Mouse (Mus musculus) adrenal gland, adult (tissue): Measurements from ENCODE around the gene Taar2.
A peak's percentile ranks its signal among the peaks of the same experiment; 100 is the strongest.

ENCODE experiments used
- DNase-seq, 2 experiments: peaks; one replicate each; pipeline ENCODE4 v3.0.0; 2022 to 2023; ENCODE audit warnings: low spot score in 1 of 2; ENCODE audit not compliant: inconsistent age in 2 of 2

Taar2 gene

DNA sequence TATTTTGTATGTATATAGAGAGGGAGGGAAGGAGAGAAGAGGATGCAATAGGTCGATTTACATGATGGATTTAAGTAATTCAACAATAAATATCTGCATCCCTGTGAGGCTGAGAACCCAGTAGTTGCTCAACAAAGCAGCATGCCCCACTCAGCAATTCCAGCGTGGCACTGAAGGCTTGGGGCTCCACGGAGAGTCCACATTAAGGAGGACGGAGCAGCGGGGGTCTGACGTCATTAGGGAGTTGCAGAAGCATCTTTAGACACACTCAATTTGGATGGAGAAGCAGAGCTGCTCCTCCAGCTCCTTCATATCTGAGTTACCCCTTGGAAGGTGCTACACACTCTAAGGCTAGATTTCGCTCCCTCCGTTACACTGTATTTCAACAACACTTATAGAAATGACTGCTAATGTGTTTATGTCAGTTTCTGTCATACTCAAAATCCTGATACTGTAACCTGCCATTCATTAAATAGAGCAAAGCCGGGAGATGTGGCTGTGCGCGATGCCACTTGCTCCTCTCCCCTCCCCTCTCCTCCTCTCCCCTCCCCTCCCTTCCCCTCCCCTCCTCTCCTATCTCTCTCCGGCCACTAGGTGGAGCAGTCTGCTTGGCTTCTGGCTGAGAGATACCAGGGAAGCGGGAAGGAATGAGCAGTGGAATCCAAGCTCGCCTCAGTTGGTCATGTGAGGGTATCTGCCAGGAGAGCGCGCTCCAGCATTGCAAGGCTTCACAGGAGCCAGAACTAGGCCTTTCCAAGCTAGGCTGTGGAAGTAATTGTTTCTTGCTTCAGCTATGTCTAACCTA lies 40.7 kb downstream of the Taar2 start:
- peak; percentile 76 to 91 for DNase-seq

DNA sequence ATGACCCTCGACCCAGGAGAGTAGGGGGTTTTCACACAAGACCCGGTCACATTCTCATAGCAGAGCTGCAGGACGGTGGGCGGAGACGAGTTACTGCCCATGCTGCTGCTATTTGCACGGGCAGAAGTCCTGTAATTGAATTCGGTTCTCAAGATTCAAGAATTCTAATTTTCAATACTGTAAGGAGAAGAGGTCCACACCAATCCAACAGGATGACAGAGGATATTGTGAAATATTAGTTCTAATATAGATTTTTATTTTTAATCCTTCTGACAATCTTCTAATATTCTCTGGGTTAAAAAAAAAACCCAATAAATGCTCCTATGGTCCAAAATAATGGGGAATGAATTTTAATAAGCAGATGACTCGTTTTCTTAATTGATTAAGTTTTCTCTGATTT lies 47.2 kb downstream of the Taar2 start, which contains the start of gene Taar6:
Gene Taar6 (minus strand): TSS at position 101 of the 400 bp plus-strand sequence.
- DNase-seq = no peak

DNA sequence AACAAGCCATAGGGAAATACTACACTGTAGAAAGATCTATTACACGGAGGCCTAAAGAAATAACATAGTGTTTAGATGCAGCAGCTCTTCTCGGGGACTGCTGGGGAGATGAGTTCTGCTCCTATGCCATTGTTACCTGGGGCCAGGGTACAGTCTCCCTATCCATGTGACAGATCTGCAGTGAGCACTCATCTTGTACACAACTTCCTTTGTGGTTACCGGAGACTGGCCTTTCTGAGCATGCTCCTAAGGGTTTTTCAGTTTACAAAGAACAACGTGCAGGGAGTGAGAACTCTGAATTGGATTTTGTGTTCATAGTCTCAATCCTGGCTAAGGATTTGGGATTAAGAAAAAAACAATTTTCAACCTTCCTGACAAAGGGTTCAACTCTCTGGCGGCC lies 48.0 kb downstream of the Taar2 start:
- no peak for DNase-seq
